Mouse (Mus musculus) heart, embryonic 11.5 days (tissue): ENCODE data around the gene Pbx1. TPM values are rescaled to one million over a fixed set of nuclear protein-coding genes. Genes with fewer than 3 reads are reported as not detected.

Experiments
- ATAC-seq: fragments of 200-750 bp; cut with Nextera tagmentation; replicated peaks from 2 replicates; pipeline ENCODE4 v1.8.0; 2017; ENCODE audit warnings: moderate library complexity; ENCODE audit not compliant: insufficient number of reproducible peaks, low FRiP score, low TSS enrichment
- H3K27ac ChIP-seq: fragments of 300-500 bp; sonication (generic); 2 replicates; pipeline ENCODE4 v1.5.1; 2014; ENCODE audit warnings: mild to moderate bottlenecking, low read depth, low read length
- H3K27me3 ChIP-seq: fragments of 300-500 bp; sonication (generic); 2 replicates; pipeline ENCODE4 v1.6.1; 2014; ENCODE audit warnings: mild to moderate bottlenecking, low read length, mixed read lengths; ENCODE audit not compliant: control insufficient read depth, insufficient read depth
- H3K36me3 ChIP-seq: fragments of 300-500 bp; sonication (generic); 2 replicates; pipeline ENCODE4 v1.6.1; 2014; ENCODE audit warnings: mild to moderate bottlenecking, low read length, moderate library complexity, mixed read lengths; ENCODE audit not compliant: control insufficient read depth, insufficient read depth
- H3K4me1 ChIP-seq: fragments of 300-500 bp; sonication (generic); 2 replicates; pipeline ENCODE4 v1.6.1; 2014; ENCODE audit warnings: low read length; ENCODE audit not compliant: control insufficient read depth, insufficient read depth
- H3K4me2 ChIP-seq: fragments of 300-500 bp; sonication (generic); 2 replicates; pipeline ENCODE4 v1.6.1; 2014; ENCODE audit warnings: mild to moderate bottlenecking, moderate library complexity
- H3K4me3 ChIP-seq: fragments of 300-500 bp; sonication (generic); 2 replicates; pipeline ENCODE4 v1.5.1; 2014; ENCODE audit warnings: low read depth, low read length
- H3K9ac ChIP-seq: fragments of 300-500 bp; sonication (generic); 2 replicates; pipeline ENCODE4 v1.6.1; 2014; ENCODE audit warnings: mild to moderate bottlenecking, low read depth, low read length, moderate library complexity
- H3K9me3 ChIP-seq: fragments of 300-500 bp; sonication (generic); replicated peaks from 2 replicates; pipeline ENCODE4 v1.6.1; 2016; ENCODE audit warnings: low read length; ENCODE audit not compliant: control insufficient read depth
- WGBS: fragments of 180-500 bp; shearing (Covaris S2); extraction: QIAGEN DNeasy Blood & Tissue Kit; methylation state at CpG from one replicate; pipeline ENCODE4 v1.1.7; 2014; ENCODE audit not compliant: insufficient replicate concordance; 5-methylcytosine and 5-hydroxymethylcytosine counted together
- polyA plus RNA-seq: library from polyadenylated mRNA; unstranded; fragments of >200 nt; fragmentation: Nextera tagmentation; extraction: Ambion mirVana; gene quantifications from 2 replicates; pipeline ENCODE4 v1.2.1, GENCODE M21; 2014

Gene Pbx1
- polyA plus RNA-seq, 1 experiment from 2014 or later: 33.5 TPM

DNA sequence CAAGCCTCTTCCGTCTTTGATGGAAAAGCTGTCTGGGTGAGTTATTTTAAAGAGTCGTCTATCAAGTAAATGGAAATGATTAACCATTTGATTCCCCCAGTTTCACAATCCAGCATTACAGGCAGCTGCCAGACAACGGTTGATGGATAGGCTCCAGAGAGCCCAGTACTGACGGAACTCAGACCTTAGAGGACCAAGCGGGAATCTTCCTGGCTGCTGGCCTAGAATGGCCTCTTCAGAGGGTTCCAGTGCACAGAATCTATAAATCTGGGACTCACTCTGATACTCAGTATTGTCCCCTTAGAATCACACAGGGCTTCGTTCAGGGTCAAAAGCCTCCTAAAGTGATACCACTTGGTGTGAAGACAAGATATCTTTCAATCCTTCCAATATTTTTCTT is 216.6 kb downstream of the Pbx1 start:
- no peak overlapping the region for H3K9ac ChIP-seq
- 64% methylated on average over 6 of the region's 6 CpGs for WGBS
- no peak overlapping the region for H3K4me3 ChIP-seq
- H3K4me2 ChIP-seq: no peak overlapping the region
- H3K27ac ChIP-seq: no peak overlapping the region
- no peaks in the 10 kb centered on the region for H3K9me3 ChIP-seq
- peaks cover 39% of the 10 kb centered on the region for H3K4me1 ChIP-seq
- H3K27me3 ChIP-seq: no peaks in the 10 kb centered on the region
- H3K36me3 ChIP-seq: no peaks in the 10 kb centered on the region
- ATAC-seq: no peak

DNA sequence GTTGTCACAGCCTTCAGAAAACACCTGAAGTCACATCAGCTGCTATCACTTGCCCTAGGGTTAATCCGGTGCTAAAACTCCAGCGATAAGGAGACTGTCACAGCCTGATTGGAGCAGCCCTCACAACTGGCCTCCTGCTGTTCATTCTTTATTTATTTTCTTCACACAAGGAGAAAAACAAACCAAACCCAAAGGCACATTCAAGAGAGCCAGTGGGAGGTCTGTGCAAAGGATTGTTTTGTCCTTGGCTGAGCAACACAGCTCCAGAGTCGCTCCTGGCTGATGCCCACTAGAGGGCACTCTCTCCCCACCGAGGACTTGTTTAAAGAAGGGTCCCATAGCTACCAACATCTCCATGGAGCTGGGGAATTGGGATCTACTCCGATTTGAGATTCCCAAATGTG is 218.0 kb downstream of the Pbx1 start:
- H3K4me1 ChIP-seq: peaks cover 30% of the 10 kb centered on the region
- H3K9me3 ChIP-seq: no peaks in the 10 kb centered on the region
- H3K9ac ChIP-seq: no peak overlapping the region
- H3K27ac ChIP-seq: no peak overlapping the region
- no peak overlapping the region for H3K4me3 ChIP-seq
- no peak overlapping the region for H3K4me2 ChIP-seq
- no peaks in the 10 kb centered on the region for H3K27me3 ChIP-seq
- H3K36me3 ChIP-seq: peaks cover 5% of the 10 kb centered on the region; the same call in 1 of the 2 replicates
- WGBS: 4% methylated on average over 5 of the region's 5 CpGs
- peak; percentile 70; the same call in 1 of the 2 replicates for ATAC-seq

GRCm38 (mm10) chr1:168213595-168213994 is 218.5 kb downstream of the Pbx1 start:
- Histone ChIP-seq H3K4me2 (no peak overlapping the region), H3K4me1 (peaks cover 30% of the 10 kb centered on the region), H3K36me3 (peaks cover 9% of the 10 kb centered on the region), H3K27me3 (no peaks in the 10 kb centered on the region), H3K4me3 (no peak overlapping the region), H3K27ac (no peak overlapping the region), H3K9me3 (no peaks in the 10 kb centered on the region), H3K9ac (no peak overlapping the region)
- ATAC-seq: no peak
- 19% methylated on average over 3 of the region's 3 CpGs for WGBS

DNA sequence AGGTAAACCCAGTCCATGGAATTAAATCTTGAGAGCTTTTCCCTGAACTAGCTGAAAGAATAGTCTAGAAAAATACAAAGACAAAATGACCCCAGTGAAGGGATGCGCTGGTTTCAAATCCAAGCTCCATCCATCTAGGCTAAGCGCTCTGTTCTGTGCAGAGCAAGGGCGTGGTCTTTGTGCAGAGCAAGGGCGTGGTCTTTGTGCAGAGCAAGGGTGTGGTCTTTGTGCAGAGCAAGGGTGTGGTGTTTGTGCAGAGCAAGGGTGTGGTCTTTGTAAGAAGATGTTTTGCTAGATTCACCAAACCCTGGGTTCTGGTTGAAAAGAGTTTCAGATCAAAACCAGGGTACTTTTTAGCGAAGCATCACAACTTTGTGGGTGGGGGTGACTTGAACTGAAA is 221.7 kb downstream of the Pbx1 start:
- no peaks in the 10 kb centered on the region for H3K27me3 ChIP-seq
- no peak overlapping the region for H3K27ac ChIP-seq
- H3K36me3 ChIP-seq: peaks cover 14% of the 10 kb centered on the region
- H3K9ac ChIP-seq: no peak overlapping the region
- H3K4me2 ChIP-seq: no peak overlapping the region
- peaks cover 16% of the 10 kb centered on the region for H3K4me1 ChIP-seq
- no peak; the same call in 1 of the 2 replicates for ATAC-seq
- 83% methylated on average over 5 of the region's 5 CpGs for WGBS
- no peak overlapping the region for H3K4me3 ChIP-seq
- H3K9me3 ChIP-seq: no peaks in the 10 kb centered on the region

- no peak for ATAC-seq
- Histone ChIP-seq H3K9me3 (no peaks in the 10 kb centered on the region), H3K4me2 (no peak overlapping the region), H3K4me3 (no peak overlapping the region), H3K27ac (no peak overlapping the region), H3K4me1 (no peaks in the 10 kb centered on the region), H3K9ac (no peak overlapping the region), H3K27me3 (no peaks in the 10 kb centered on the region), H3K36me3 (no peaks in the 10 kb centered on the region; the same call in 1 of the 2 replicates)
- 93% methylated on average over 13 of the region's 13 CpGs for WGBS
Measured at GRCm38 (mm10) chr1:168200570-168201156, 231.4 kb downstream of the Pbx1 start.

DNA sequence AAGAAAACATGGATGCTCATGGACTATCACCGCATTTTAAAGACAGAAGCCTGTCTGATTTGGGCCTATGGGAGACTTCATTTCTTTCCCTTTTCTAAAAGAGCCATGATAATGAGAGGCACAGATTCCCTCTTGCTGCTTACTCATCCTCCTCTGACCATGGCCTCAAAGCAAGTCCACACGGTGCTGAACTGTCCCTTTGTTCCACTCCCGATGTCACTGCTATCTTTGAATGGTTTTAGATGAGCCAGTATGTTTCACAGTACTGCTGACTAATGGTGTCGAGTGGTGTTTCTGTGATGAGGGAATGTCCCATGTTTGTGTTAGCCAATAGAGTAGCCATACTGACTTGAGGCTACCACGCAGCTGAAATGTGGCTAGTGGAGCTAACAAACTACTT is 233.8 kb downstream of the Pbx1 start:
- ATAC-seq: no peak
- peaks cover 14% of the 10 kb centered on the region for H3K36me3 ChIP-seq
- no peaks in the 10 kb centered on the region for H3K9me3 ChIP-seq
- H3K9ac ChIP-seq: no peak overlapping the region
- H3K4me3 ChIP-seq: no peak overlapping the region
- H3K27me3 ChIP-seq: no peaks in the 10 kb centered on the region
- H3K4me1 ChIP-seq: no peaks in the 10 kb centered on the region
- WGBS: 79% methylated on average over 5 of the region's 5 CpGs
- H3K27ac ChIP-seq: no peak overlapping the region
- H3K4me2 ChIP-seq: no peak overlapping the region

- H3K4me2 ChIP-seq: no peak overlapping the region
- H3K27ac ChIP-seq: no peak overlapping the region
Measured at GRCm38 (mm10) chr1:168197908-168198258, 234.2 kb downstream of the Pbx1 start.

GRCm38 (mm10) chr1:168197195-168197907 is 234.7 kb downstream of the Pbx1 start:
- no peak for ATAC-seq
- WGBS: 74% methylated on average over 6 of the region's 6 CpGs
- peaks cover 14% of the 10 kb centered on the region for H3K36me3 ChIP-seq

More at GRCm38 (mm10) chr1:168197908-168198258, 234.2 kb downstream of the Pbx1 start:
- H3K9me3 ChIP-seq: no peaks in the 10 kb centered on the region
- no peaks in the 10 kb centered on the region for H3K4me1 ChIP-seq
- WGBS: 75% methylated on average over 3 of the region's 3 CpGs
- peaks cover 14% of the 10 kb centered on the region for H3K36me3 ChIP-seq
- no peak overlapping the region for H3K4me3 ChIP-seq
- H3K27me3 ChIP-seq: no peaks in the 10 kb centered on the region
- H3K9ac ChIP-seq: no peak overlapping the region
- no peak for ATAC-seq

DNA sequence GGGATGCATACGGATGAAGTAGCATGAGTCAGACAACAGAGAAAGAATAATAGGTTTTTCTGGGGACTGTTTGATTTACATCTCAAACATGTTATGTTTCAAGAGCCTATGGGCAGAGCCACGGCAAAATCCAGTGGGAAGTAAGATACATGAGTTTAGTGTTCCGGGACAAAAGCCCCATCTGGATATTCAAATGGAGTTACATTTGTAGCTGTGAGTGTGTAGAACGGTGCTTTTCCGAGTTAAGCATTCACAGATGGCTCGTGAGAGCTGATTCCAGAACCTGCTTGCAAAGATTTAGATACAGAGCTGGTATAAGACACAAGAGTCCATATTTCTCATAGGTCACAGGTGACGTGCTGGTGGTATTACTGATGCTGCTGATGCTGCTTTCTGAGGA is 238.7 kb downstream of the Pbx1 start:
- Histone ChIP-seq H3K4me1 (no peaks in the 10 kb centered on the region), H3K27ac (no peak overlapping the region), H3K36me3 (peaks cover 14% of the 10 kb centered on the region), H3K4me3 (no peak overlapping the region), H3K9ac (no peak overlapping the region), H3K9me3 (no peaks in the 10 kb centered on the region), H3K4me2 (no peak overlapping the region), H3K27me3 (no peaks in the 10 kb centered on the region)
- 93% methylated on average over 7 of the region's 7 CpGs for WGBS
- ATAC-seq: no peak

More at GRCm38 (mm10) chr1:168197195-168197907, 234.7 kb downstream of the Pbx1 start:
- H3K4me3 ChIP-seq: no peak overlapping the region
- H3K27ac ChIP-seq: no peak overlapping the region
- no peaks in the 10 kb centered on the region for H3K27me3 ChIP-seq
- no peak overlapping the region for H3K9ac ChIP-seq
- H3K4me1 ChIP-seq: no peaks in the 10 kb centered on the region
- H3K4me2 ChIP-seq: no peak overlapping the region
- H3K9me3 ChIP-seq: no peaks in the 10 kb centered on the region
